Mouse (Mus musculus): ENCODE data around the gene Gsk3a.

Gsk3a gene

DNA sequence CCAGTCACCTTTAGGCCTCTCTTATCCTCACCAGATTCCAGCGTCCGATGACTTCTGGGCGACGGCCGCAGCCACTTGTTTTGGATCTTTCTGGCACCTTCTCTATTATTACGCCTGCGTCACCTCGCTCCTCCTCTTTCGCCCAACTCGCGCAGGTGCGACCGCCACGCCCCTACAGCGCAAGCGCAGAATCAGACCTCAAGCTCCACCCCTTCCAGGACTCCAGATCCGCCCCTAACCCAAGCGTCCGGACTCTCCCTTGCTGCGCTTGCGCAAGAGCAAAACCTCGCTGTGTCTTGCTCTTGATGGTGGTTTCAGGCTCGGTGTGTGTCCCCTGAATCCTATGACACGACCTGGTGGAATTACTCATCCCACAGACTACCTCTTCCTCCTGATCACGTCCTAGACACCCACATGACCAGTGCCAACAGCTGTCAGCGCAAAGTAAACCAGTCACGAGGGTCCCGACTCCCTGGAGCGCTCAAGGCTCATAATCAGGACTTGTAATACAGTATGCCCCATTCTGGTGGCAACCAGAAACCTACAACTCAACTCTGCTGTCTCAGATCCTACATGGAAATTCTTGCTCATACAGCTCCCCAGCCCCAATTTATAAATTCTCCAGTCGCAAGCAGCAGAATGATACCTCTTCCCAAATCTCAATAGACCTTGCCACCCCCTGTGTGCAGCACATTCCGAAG lies 17.7 kb downstream of the Gsk3a start:
- DNase-seq = peak; percentile 93 to 96

GRCm38 (mm10) chr7:25219416-25219750 lies 18.3 kb downstream of the Gsk3a start:
- no peak for DNase-seq

- DNase-seq = peak; percentile 68 to 78
These were observed 18.8 kb downstream of the Gsk3a start for GRCm38 (mm10) chr7:25218705-25219415.

- no peak for DNase-seq
These were observed 19.8 kb downstream of the Gsk3a start for GRCm38 (mm10) chr7:25217653-25218395.

- DNase-seq = no peak
These were observed 23.5 kb downstream of the Gsk3a start for GRCm38 (mm10) chr7:25214172-25214571.

DNA sequence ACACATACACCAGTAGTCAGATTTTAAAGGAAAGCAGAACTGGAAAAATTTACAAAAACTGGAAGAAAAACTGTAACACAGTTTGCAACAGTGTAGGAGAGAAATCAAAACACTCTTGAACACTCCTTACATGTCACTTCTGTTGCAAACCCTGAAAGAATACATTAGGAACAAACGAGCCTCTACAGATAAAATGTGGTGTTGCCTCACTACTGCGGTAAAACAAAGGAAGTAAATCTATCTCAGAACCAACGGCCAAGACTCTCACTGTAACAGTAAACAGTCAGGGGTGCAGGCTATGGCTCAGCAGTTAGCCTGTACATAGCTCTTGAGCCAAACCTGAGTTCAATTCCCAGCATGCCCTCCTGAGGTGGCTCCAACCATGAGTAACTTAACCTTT lies 24.6 kb downstream of the Gsk3a start:
- no peak for DNase-seq

GRCm38 (mm10) chr7:25210482-25210881 lies 27.2 kb downstream of the Gsk3a start:
- DNase-seq = no peak

DNA sequence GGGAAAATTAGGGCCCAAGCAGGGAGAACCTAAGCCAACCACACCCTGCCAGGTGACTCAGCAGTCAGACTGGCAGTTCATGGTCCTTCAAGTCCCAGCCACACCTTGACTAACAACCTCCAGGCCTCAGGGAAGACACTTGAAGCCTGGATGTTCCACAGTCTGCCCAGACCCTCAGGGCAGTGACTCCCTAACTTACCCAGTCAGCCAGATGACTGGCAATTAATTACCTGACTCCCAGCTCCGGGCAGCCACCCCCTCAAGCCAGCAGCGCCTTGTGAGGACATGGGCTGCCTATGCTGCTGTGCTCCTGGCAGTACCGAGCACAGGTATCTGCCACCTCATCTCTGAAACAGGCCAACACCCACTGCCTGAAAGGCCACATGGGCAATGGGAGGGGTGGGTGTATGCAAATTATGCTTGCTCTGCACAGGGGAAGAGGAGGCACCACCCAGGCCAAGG lies 28.5 kb downstream of the Gsk3a start:
- DNase-seq = no peak

- DNase-seq = no peak
These were observed 31.4 kb downstream of the Gsk3a start for GRCm38 (mm10) chr7:25206094-25206830.

GRCm38 (mm10) chr7:25205355-25206093 lies 32.1 kb downstream of the Gsk3a start:
- DNase-seq = no peak

DNA sequence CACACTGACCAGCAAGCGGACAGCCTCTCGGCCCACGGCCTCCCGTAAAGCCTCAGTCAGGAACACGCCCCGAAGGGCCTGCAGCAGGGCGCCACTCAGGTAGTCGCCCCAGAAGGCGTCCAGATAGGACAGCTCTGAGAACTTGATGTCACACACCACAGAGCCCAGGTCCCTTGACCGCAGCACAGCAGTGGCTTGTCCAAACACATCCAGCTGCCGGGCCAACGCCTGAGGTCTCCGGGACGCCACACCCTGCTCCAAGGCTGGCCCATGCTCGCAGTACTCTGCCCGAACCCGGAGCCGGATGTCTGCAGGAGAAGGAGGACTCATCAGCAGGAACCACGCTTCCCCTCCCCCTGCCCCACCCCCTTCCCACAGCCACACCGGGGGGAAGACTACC lies 34.0 kb downstream of the Gsk3a start:
- no peak for DNase-seq

DNA sequence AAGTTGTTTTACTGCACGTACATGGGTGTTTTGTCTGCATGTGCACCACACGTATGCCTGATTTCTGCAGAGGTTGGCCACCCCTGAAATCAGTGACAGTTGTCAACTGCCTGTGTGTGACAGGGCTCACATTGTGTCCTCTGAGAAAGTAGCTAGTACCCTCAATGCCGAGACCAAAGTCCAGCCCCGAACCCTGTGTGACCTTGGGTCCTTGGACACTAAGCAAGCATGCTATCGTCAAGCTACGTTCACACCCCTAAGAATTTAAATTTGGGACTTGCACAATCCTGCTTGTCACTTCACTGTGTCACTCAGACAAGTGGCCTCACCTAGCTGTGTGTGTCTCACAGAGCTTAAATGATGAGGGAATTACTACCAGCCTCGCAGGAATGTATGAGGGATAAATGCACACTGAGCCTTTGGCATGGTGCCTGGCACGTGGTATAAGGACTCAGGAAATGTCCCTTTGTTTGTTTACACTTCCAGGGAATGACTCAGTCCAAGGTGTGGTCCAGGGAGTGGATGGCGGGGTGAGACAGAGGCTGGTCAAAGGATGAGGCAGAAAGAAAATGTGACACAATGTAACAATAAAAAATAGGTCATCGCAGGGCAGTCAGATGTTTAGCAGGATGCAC lies 40.1 kb downstream of the Gsk3a start:
- peak in 1 of 2 experiments; percentile 59 for DNase-seq

DNA sequence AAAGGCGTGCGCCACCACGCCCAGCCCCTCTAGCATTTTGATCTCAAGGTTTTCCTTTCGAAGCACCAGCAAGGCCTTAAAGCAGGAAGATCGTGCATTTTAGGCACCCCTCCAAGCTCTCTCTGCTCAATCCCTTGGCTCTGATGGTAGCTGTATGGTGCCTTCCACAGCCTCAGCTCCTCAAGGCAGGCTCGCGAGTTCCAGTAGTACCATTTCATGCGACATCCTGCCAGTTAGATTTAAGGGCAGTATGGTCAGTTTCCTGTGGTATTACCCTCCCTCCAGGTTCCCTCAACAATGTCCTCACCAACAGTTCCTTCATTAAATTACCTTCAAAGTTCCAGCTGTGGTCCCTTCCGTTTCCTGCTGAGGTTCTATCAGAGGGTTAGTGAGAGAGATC lies 41.5 kb downstream of the Gsk3a start:
- DNase-seq = no peak

GRCm38 (mm10) chr7:25195148-25195547 lies 42.5 kb downstream of the Gsk3a start:
- DNase-seq = no peak

GRCm38 (mm10) chr7:25192110-25192509 lies 45.5 kb downstream of the Gsk3a start:
- DNase-seq = no peak

GRCm38 (mm10) chr7:25190806-25191205 lies 46.8 kb downstream of the Gsk3a start:
- no peak for DNase-seq

GRCm38 (mm10) chr7:25187662-25188650 lies 49.7 kb downstream of the Gsk3a start:
- peak; percentile 89 to 91 for DNase-seq

GRCm38 (mm10) chr7:25184091-25184490 lies 53.6 kb downstream of the Gsk3a start:
- no peak for DNase-seq

DNA sequence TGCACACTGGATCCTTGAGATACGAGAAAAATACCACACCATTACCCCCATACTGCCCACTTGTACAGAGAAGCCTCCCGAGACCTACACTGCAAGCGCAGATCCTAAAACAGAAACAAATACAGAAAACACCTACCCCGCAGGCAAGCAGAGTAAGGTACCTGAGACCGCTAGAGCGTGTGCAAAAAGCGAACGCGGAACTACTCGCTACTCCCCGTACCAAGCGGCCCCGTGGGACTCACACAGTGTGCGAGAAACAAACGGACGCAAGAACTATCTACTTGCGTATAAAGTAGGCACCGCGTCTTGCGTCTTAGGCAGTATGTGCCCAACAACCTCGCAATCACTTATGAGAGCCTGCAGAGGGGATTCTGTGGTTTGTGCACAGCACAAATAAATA lies 55.8 kb downstream of the Gsk3a start:
- DNase-seq = no peak

GRCm38 (mm10) chr7:25181331-25181790 lies 56.3 kb downstream of the Gsk3a start:
- peak; percentile 47 to 57 for DNase-seq

Data from kidney, postnatal 4 days (tissue).